Mouse (Mus musculus) embryo, embryonic 10.5 days (tissue): ENCODE results near the gene Hist2h2ab.
A peak's percentile ranks its signal among the peaks of the same experiment; 100 is the strongest.
"Not testable (repeated sequence)": the region's sequence is repeated elsewhere in the genome, so short reads cannot be mapped to it uniquely, and the experiment has no call there.

Experiments
- DNase-seq: peaks from one replicate; pipeline ENCODE4 v3.0.0-alpha.2; 2015; ENCODE audit warnings: low spot score

The Hist2h2ab gene

GRCm38 (mm10) chr3:96198181-96198580, 21.5 kb upstream of the Hist2h2ab start:
- peak; percentile 55 for DNase-seq

DNA sequence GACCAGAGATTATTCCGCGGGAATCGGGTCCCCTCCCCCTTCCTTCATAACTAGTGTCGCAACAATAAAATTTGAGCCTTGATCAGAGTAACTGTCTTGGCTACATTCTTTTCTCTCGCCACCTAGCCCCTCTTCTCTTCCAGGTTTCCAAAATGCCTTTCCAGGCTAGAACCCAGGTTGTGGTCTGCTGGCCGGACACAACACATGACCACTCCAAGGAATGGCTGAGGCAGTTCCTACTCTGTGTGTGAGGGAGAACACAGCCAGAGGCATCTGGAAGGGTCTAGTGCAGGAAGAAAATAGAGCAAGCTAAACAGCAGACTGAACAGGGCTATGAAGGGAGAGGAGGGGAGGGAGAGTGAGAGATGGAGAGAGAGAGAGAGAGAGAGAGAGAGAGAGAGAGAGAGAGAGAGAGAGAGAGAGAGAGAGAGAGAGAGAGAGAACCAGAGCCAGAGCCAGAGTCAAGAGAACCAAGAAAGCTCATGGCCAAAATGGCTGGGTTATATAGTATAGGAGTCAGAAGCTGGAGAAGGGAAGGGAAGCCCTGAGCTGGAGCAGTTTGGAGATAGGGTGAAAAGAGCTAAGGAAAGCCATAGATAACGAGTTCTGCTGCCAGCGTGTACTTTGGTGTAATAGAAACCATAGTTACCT, 20.9 kb upstream of the Hist2h2ab start:
- DNase-seq: not testable (repeated sequence)

GRCm38 (mm10) chr3:96199731-96200130, 19.9 kb upstream of the Hist2h2ab start:
- no peak for DNase-seq

GRCm38 (mm10) chr3:96207819-96208218, 11.8 kb upstream of the Hist2h2ab start:
- DNase-seq: no peak

DNA sequence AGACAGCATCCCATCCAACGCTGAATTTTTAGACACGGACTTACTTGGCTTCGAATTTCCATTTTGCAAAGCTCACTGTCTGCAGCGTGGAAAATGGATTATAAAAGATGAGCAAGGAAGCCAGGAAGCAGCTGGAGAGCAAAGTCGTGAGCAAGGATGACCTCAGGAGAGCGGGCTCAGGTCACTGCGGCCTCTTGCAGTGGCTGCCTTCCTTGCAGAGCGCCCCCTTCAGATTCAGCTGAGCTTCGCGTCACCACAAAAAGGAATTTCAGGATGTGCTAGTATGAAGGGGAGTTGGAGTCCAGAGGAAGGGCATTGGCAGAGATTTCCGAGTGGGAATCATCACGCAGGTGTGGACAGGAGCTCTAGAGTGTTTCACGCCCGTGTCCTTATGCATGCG, 10.4 kb upstream of the Hist2h2ab start:
- peak; percentile 46 for DNase-seq

DNA sequence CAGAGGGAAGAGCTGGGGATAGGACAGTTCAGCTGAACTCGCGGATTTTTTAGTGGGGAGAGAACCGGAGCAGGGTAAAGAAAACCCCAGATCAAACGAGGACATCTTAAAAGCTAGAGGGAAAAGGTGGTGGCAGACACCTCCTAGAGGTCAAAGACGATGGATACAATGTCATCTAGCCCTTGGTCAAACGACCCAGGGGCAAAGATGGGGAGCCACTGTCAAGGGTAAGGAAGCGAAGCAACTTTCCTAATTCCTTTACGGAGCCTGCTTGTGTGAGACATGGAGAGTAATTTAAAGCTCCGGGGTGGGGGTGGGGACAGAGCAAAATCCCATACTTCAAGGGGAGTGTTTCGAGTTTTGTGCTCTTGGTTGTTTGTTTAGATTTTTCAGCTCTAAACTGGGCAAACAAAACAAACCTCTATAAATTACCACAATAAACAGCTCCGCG, 449 bp upstream of the Hist2h2ab start:
- DNase-seq: peak; percentile 72

GRCm38 (mm10) chr3:96220131-96220764, 583 bp downstream of the Hist2h2ab start:
- peak; percentile 75 for DNase-seq

DNA sequence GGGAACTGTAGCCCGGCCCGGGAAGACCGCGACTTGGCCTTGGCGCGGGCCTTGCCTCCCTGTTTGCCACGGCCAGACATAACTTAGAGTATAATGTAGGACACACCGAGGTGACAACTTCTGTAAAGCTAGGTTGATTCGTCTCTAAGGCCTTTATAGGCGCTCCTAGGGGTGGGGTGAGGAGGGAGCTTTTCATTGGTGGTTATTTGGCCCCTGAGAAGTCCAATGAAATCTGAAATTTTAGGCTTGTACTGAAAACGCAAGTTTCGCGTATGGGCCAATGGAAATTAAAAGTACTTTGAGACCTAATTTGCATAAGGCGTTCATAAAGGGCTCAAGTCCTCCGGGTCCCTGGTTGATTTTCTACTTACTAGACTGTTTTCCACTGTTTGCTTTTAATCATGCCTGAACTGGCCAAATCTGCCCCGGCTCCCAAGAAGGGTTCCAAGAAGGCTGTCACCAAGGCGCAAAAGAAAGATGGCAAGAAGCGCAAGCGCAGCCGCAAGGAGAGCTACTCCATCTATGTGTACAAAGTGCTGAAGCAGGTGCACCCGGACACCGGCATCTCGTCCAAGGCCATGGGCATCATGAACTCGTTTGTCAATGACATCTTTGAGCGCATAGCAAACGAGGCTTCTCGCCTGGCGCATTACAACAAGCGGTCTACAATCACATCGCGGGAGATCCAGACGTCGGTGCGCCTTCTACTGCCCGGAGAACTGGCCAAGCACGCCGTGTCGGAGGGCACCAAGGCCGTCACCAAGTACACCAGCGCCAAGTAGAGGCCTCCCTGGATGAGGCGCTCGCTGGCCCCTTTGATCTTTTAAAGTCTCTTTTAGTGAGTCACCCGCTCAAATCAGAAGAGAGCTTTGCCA, 1.3 kb downstream of the Hist2h2ab start, which contains the start of the genes Hist2h2ac and Hist2h2be:
Gene Hist2h2ac, minus strand, starts transcription at position 116 of the 875 bp plus-strand sequence.
Gene Hist2h2be, plus strand, starts transcription at position 355 of the 875 bp plus-strand sequence.
- DNase-seq: peak; percentile 97

- no peak for DNase-seq
These were observed 2.0 kb downstream of the Hist2h2ab start for GRCm38 (mm10) chr3:96221640-96222038.

GRCm38 (mm10) chr3:96222774-96223173, 3.1 kb downstream of the Hist2h2ab start:
- no peak for DNase-seq

GRCm38 (mm10) chr3:96225421-96225820, 5.8 kb downstream of the Hist2h2ab start:
- DNase-seq: no peak

DNA sequence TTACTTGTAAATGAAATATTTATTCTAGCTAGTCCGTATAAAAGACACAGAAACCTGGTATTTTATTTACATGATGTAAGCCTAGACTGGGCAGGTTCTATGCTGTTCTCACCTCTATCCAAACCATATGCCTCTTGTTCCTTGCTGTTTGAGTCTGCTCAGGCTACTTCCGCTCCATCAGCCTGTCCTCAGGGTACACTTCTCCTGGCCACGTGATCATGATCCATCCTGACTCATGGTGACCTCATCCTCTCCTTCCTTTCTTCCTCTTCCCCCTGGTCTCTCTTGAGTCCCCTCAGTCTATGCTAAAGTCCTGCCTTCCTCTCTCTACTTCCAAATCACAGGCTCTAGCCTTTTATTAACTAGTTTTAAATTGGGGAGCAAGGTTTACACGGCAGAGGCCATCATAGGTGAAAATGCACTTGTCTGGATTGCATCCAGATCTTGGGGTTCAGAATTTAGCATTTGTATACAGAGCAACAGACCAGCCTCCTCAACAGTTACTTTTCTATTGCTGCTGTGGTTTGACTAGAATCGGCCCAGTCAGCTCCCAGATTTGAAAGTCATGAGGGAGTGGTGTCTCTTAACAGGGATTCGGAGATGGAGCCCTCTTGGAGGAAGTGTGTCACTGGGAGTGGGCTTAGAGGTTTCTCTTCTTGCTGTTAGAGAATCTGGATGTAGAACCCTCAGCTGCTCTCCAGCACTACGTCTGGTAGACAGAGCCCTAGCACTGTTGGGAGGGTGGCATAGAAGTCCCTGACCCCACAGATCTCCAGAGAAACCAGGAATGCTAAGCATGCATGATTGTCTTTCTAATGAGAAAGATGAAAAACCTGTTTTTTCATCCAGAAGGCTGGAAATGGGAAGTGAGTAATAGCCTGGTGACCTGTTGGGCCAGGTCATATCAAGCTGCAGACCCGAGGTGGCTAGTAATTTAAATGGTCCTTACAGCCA, 7.3 kb downstream of the Hist2h2ab start:
- no peak for DNase-seq

GRCm38 (mm10) chr3:96228828-96229227, 9.2 kb downstream of the Hist2h2ab start:
- no peak for DNase-seq

DNA sequence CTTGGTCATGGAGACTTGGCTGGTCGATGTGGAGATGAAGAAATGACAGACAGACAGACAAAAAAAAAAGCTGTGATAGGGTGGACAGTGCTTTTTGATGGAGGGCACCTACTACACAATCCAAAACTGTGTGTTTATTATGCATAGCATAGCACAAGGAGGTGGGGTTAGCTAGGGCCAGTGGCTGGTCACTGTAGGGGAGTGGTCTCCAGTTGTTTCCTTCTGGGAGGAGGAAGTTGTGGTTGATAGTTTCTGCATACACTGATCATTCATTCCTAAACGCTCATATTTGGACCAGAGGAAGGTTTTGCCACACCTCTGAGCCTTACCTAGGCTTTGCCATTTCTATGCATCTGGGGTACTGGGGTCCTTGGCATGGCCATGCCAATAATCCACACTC, 10.7 kb downstream of the Hist2h2ab start:
- DNase-seq: no peak

DNA sequence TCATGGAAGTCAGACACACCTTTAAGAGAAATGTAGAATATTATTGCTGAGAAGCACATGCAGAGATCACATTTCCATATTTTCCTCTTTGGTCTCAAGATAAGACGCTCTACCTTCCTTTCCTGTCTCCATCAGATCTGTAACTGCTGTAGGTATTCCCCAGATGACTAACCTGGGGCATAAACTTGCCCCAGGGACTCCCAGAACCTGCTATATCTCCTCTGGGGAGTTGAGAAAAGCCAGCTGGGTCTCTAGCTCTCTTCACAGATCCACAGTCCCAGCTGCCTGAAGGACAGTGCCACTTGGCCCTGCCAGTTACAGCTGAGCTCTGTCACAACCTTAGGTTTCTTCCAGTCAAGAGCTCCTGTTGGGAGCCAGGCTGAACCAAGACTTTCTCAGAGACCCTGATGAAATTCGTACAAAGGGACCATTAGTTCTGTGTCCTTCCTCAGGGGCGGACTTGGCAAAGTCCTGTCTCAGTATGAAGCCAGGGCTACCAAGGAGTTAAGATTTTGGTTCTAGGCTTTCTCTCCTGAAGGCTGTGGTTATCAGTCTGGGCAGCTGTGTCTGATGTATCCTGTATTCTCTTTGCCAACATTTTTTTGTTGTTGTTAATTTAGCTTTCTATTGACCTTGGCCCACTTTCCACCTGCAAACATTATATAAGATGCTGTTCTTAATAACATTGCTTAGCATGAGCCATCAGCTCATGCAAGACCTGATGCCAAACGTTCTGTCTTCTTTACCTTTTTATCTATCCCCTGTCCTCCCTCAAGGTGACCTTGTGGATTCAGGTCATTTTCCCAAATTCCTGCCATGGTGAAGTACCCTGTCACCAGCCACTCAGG, 11.5 kb downstream of the Hist2h2ab start:
- no peak for DNase-seq

- DNase-seq: no peak
These were observed 12.1 kb downstream of the Hist2h2ab start for GRCm38 (mm10) chr3:96231758-96232120.

DNA sequence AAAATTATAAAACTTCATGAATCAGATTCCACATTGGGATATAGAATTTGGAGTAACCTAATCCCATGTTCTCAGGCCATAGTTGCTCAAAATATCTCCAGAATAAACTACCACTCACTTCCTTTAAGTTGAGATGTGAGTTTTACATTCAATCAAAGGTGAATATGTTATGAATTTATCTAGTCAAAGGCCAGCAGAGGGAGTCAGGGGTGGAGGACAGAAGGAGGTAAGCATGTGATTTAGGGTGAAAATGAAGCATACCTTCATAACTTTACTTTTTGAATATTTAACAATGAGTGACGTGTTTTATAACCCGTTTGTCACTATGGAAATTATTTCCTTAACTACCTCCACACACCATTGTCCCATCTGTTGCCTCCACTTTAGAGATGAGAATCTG, 15.2 kb downstream of the Hist2h2ab start:
- no peak for DNase-seq

DNA sequence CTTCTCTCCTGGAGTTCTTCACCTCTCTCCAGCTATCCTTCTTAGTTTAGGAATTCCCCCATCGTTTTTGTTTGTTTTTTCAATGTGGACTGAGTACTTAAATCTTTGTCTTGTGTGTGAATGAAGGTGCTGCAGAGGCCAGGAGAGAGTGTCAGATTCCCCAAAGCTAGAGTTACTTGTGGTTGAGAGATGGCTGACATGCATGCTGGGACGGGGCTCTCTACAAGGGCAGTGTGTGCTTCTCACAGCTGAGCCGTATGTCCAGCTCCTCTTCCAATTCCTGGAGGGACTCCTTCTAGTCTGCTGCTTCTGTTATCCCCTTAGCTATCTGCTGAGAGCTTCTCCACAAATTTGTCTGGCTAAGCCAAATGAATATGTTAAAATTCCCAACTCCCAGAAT, 16.2 kb downstream of the Hist2h2ab start:
- DNase-seq: no peak

GRCm38 (mm10) chr3:96236834-96237334, 17.2 kb downstream of the Hist2h2ab start:
- no peak for DNase-seq

- DNase-seq: peak; percentile 67
These were observed 17.8 kb downstream of the Hist2h2ab start for GRCm38 (mm10) chr3:96237335-96237903.
